Mouse (Mus musculus): Measurements from ENCODE around the gene Upp2. TPM values are rescaled to one million over a fixed set of nuclear protein-coding genes. Genes with fewer than 3 reads are reported as not detected.

Upp2 gene
- polyA plus RNA-seq, 1 experiment: 7.6 TPM

DNA sequence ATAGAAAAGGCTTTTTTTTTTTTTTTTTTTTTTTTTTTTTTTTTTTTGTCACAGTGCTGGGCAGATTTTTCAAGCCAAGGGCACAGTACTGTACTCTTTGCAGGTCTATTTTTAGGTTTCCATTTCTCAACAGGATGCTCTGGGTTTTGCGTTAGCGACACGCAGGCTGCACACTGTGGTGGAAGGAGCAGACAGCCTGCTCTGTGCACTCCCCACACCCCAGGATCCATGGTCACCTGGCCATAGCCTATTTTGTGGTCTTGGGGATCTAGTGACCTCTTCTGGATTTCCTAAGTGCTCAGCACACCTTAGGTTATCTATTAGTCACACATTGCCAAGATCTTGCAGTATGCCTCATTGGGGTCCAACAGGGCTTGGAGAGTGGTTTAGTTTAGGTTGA is 100.2 kb downstream of the Upp2 start:
- no peak for TF ChIP-seq CTCF (IDR thresholded peaks at IDR 0.05; ENCODE audit: extremely low read depth, insufficient read length, insufficient replicate concordance, low read depth, low read length)
- no peak for TF ChIP-seq POLR2A (IDR thresholded peaks at IDR 0.05; ENCODE audit: low read depth, low read length)
- Histone ChIP-seq H3K36me3 (ENCODE audit: control insufficient read depth, insufficient read depth, low read length) (no peaks in the 10 kb centered on the region), H3K4me1 (ENCODE audit: control insufficient read depth, insufficient read depth, insufficient read length, low read length) (no peaks in the 10 kb centered on the region), H3K27me3 (ENCODE audit: control insufficient read depth, insufficient read depth, low read length) (no peaks in the 10 kb centered on the region), H3K27ac (ENCODE audit: insufficient read depth, low read depth, low read length) (no peak overlapping the region), H3K4me3 (ENCODE audit: low read depth, low read length) (no peak overlapping the region)
- 64% methylated on average over 3 of the region's 3 CpGs for WGBS

DNA sequence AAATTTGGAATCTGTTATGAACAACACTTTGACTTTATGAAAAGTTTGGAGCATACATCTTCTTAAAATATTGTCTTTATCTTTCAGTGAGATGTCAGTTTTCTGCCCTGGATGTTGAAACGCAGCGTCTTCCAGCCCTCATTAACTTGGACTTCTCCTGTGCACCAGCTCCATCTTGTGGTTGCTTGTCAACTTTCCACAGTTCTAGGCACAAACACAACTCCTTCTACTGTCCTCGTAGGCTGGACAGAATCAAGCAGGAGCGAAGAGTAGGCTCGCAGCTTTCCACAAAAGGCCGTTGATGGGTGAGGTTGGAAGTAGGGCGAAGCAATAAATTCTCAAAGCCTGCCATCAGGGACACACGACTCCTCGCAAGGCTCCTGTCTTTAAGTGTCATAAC is 100.9 kb downstream of the Upp2 start:
- WGBS: 38% methylated on average over 9 of the region's 9 CpGs
- H3K27ac ChIP-seq (ENCODE audit: insufficient read depth, low read depth, low read length): no peak overlapping the region
- H3K36me3 ChIP-seq (ENCODE audit: control insufficient read depth, insufficient read depth, low read length): no peaks in the 10 kb centered on the region
- no peak for TF ChIP-seq POLR2A (IDR thresholded peaks at IDR 0.05; ENCODE audit: low read depth, low read length)
- peak; percentile 44; the same call in 1 of the 2 replicates for TF ChIP-seq CTCF (IDR thresholded peaks at IDR 0.05; ENCODE audit: extremely low read depth, insufficient read length, insufficient replicate concordance, low read depth, low read length)
- H3K4me1 ChIP-seq (ENCODE audit: control insufficient read depth, insufficient read depth, insufficient read length, low read length): no peaks in the 10 kb centered on the region
- H3K4me3 ChIP-seq (ENCODE audit: low read depth, low read length): no peak overlapping the region
- H3K27me3 ChIP-seq (ENCODE audit: control insufficient read depth, insufficient read depth, low read length): no peaks in the 10 kb centered on the region

- H3K27ac ChIP-seq (ENCODE audit: insufficient read depth, low read depth, low read length): no peak overlapping the region
- TF ChIP-seq POLR2A (IDR thresholded peaks at IDR 0.05; ENCODE audit: low read depth, low read length) (no peak), CTCF (IDR thresholded peaks at IDR 0.05; ENCODE audit: extremely low read depth, insufficient read length, insufficient replicate concordance, low read depth, low read length) (no peak)
- 86% methylated on average over 3 of the region's 3 CpGs for WGBS
- H3K36me3 ChIP-seq (ENCODE audit: control insufficient read depth, insufficient read depth, low read length): no peaks in the 10 kb centered on the region
- H3K4me1 ChIP-seq (ENCODE audit: control insufficient read depth, insufficient read depth, insufficient read length, low read length): no peaks in the 10 kb centered on the region
- H3K4me3 ChIP-seq (ENCODE audit: low read depth, low read length): no peak overlapping the region
- H3K27me3 ChIP-seq (ENCODE audit: control insufficient read depth, insufficient read depth, low read length): no peaks in the 10 kb centered on the region
Measured at GRCm38 (mm10) chr2:58669114-58669513, 102.0 kb downstream of the Upp2 start.

- Histone ChIP-seq H3K36me3 (ENCODE audit: control insufficient read depth, insufficient read depth, low read length) (no peaks in the 10 kb centered on the region), H3K27ac (ENCODE audit: insufficient read depth, low read depth, low read length) (no peak overlapping the region), H3K4me3 (ENCODE audit: low read depth, low read length) (no peak overlapping the region), H3K4me1 (ENCODE audit: control insufficient read depth, insufficient read depth, insufficient read length, low read length) (no peaks in the 10 kb centered on the region), H3K27me3 (ENCODE audit: control insufficient read depth, insufficient read depth, low read length) (no peaks in the 10 kb centered on the region)
- TF ChIP-seq POLR2A (IDR thresholded peaks at IDR 0.05; ENCODE audit: low read depth, low read length) (no peak), CTCF (IDR thresholded peaks at IDR 0.05; ENCODE audit: extremely low read depth, insufficient read length, insufficient replicate concordance, low read depth, low read length) (no peak)
- WGBS: 89% methylated on average over 2 of the region's 2 CpGs
Measured at GRCm38 (mm10) chr2:58672520-58672919, 105.4 kb downstream of the Upp2 start.

DNA sequence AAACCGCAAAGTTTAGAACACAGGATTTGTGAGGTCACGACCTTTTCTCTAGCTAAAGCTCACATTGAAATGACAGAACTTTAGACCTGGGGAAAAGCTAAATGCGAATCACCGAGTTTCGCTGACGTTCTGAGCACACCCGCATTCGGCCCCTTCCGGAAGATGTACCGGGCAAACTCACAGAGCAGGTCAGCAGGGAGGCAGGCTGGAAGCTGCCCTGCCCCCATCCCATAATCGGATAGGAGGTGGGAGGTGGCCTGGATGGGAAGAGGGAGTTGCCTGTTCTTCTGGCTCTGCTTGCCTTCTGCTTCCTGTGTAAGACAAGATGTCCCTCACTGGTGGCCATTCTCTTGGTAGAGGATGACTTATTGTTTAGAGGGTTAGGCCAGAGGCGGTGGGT is 112.9 kb downstream of the Upp2 start:
- no peaks in the 10 kb centered on the region for H3K36me3 ChIP-seq (ENCODE audit: control insufficient read depth, insufficient read depth, low read length)
- WGBS: 80% methylated on average over 12 of the region's 12 CpGs

GRCm38 (mm10) chr2:58680794-58681193 is 113.7 kb downstream of the Upp2 start:
- no peak overlapping the region for H3K4me3 ChIP-seq (ENCODE audit: low read depth, low read length)
- H3K36me3 ChIP-seq (ENCODE audit: control insufficient read depth, insufficient read depth, low read length): no peaks in the 10 kb centered on the region
- TF ChIP-seq POLR2A (IDR thresholded peaks at IDR 0.05; ENCODE audit: low read depth, low read length) (no peak), CTCF (IDR thresholded peaks at IDR 0.05; ENCODE audit: extremely low read depth, insufficient read length, insufficient replicate concordance, low read depth, low read length) (no peak)
- 34% methylated on average over 6 of the region's 6 CpGs for WGBS
- no peaks in the 10 kb centered on the region for H3K27me3 ChIP-seq (ENCODE audit: control insufficient read depth, insufficient read depth, low read length)
- no peak overlapping the region for H3K27ac ChIP-seq (ENCODE audit: insufficient read depth, low read depth, low read length)
- no peaks in the 10 kb centered on the region for H3K4me1 ChIP-seq (ENCODE audit: control insufficient read depth, insufficient read depth, insufficient read length, low read length)

More for the DNA sequence above, 112.9 kb downstream of the Upp2 start:
- Histone ChIP-seq H3K4me3 (ENCODE audit: low read depth, low read length) (no peak overlapping the region), H3K27me3 (ENCODE audit: control insufficient read depth, insufficient read depth, low read length) (no peaks in the 10 kb centered on the region), H3K4me1 (ENCODE audit: control insufficient read depth, insufficient read depth, insufficient read length, low read length) (no peaks in the 10 kb centered on the region), H3K27ac (ENCODE audit: insufficient read depth, low read depth, low read length) (no peak overlapping the region)
- no peak for TF ChIP-seq CTCF (IDR thresholded peaks at IDR 0.05; ENCODE audit: extremely low read depth, insufficient read length, insufficient replicate concordance, low read depth, low read length)
- TF ChIP-seq POLR2A (IDR thresholded peaks at IDR 0.05; ENCODE audit: low read depth, low read length): no peak

DNA sequence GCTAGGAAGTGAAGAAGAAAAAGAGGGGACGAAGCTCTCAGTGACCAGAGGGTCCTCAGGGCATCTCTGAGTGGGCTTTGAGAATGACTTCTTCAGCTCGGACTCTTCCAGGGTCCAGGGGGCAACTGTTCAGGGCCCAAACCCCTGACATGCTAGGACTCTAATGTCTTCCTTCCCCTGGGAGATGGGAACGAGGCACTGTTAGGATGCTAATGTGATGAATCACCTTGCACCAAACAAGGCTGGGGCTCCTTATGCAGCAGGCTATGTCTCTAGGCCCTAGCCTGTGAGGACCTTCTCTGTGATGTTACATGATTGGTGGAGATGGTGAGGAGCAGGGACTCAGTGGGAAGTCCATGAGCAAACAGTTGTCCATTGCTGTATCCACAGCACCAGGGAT is 114.3 kb downstream of the Upp2 start:
- TF ChIP-seq CTCF (IDR thresholded peaks at IDR 0.05; ENCODE audit: extremely low read depth, insufficient read length, insufficient replicate concordance, low read depth, low read length): no peak
- H3K27ac ChIP-seq (ENCODE audit: insufficient read depth, low read depth, low read length): no peak overlapping the region
- 72% methylated on average over 3 of the region's 3 CpGs for WGBS

GRCm38 (mm10) chr2:58697501-58697900 is 130.4 kb downstream of the Upp2 start:
- Histone ChIP-seq H3K4me3 (ENCODE audit: low read depth, low read length) (no peak overlapping the region), H3K36me3 (ENCODE audit: control insufficient read depth, insufficient read depth, low read length) (no peaks in the 10 kb centered on the region), H3K4me1 (ENCODE audit: control insufficient read depth, insufficient read depth, insufficient read length, low read length) (no peaks in the 10 kb centered on the region; the same call in 1 of the 2 replicates), H3K27me3 (ENCODE audit: control insufficient read depth, insufficient read depth, low read length) (no peaks in the 10 kb centered on the region), H3K27ac (ENCODE audit: insufficient read depth, low read depth, low read length) (no peak overlapping the region)
- TF ChIP-seq POLR2A (IDR thresholded peaks at IDR 0.05; ENCODE audit: low read depth, low read length): no peak
- no peak for TF ChIP-seq CTCF (IDR thresholded peaks at IDR 0.05; ENCODE audit: extremely low read depth, insufficient read length, insufficient replicate concordance, low read depth, low read length)
- 36% methylated on average over 8 of the region's 8 CpGs for WGBS

More for the DNA sequence above, 114.3 kb downstream of the Upp2 start:
- H3K4me3 ChIP-seq (ENCODE audit: low read depth, low read length): no peak overlapping the region
- no peaks in the 10 kb centered on the region for H3K36me3 ChIP-seq (ENCODE audit: control insufficient read depth, insufficient read depth, low read length)
- H3K4me1 ChIP-seq (ENCODE audit: control insufficient read depth, insufficient read depth, insufficient read length, low read length): no peaks in the 10 kb centered on the region
- H3K27me3 ChIP-seq (ENCODE audit: control insufficient read depth, insufficient read depth, low read length): no peaks in the 10 kb centered on the region

Measured in small intestine, adult 2 months (tissue).